Mouse (Mus musculus) thymus, adult 2 months (tissue): ENCODE data around the gene Cfap44.

ENCODE experiments used
- CTCF ChIP-seq: fragments of 200-500 bp; IDR thresholded peaks from 2 replicates; pipeline ENCODE4 v1.5.1; 2012; ENCODE audit warnings: mild to moderate bottlenecking, control low read depth, low read length, moderate library complexity, borderline replicate concordance; ENCODE audit not compliant: control insufficient read depth, poor library complexity, insufficient read depth; ENCODE audit errors: extremely low read depth
- POLR2A ChIP-seq: fragments of 200-500 bp; IDR thresholded peaks from 2 replicates; pipeline ENCODE4 v1.6.1; 2012; ENCODE audit warnings: mild to moderate bottlenecking, low read length, control low read depth, moderate library complexity; ENCODE audit not compliant: control insufficient read depth, poor library complexity, insufficient read depth; ENCODE audit errors: extremely low read depth

GRCm38 (mm10) chr16:44479852-44480251 is 85.3 kb downstream of the Cfap44 start:
- TF ChIP-seq POLR2A (no peak), CTCF (no peak)
